Mouse (Mus musculus) monocyte, adult 2 months (primary cell): ENCODE data around the gene Rps27a.

Experiments used
- DNase-seq, 2 experiments: peaks; one replicate each; pipeline ENCODE4 v3.0.0; 2022; ENCODE audit warnings: low spot score in 2 of 2, low read depth in 1 of 2

Gene Rps27a

DNA sequence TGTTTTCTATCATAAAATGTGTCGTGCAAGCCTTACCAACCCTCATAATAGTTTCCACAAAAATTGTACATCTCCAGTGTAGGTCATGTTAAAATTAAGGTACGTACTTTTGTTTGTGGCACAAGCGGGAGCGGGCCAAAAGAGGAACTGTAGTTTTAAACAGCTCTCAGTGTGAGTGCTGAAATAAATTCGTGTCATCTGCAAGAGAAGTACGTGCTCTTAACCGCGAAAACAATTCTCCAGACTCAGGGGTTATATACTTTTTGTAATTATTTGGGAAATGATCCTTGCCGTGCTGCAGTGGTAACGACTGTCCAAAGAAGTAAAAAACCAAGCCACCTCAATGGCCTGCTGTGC lies 33.6 kb downstream of the Rps27a start:
- DNase-seq, result no peak

DNA sequence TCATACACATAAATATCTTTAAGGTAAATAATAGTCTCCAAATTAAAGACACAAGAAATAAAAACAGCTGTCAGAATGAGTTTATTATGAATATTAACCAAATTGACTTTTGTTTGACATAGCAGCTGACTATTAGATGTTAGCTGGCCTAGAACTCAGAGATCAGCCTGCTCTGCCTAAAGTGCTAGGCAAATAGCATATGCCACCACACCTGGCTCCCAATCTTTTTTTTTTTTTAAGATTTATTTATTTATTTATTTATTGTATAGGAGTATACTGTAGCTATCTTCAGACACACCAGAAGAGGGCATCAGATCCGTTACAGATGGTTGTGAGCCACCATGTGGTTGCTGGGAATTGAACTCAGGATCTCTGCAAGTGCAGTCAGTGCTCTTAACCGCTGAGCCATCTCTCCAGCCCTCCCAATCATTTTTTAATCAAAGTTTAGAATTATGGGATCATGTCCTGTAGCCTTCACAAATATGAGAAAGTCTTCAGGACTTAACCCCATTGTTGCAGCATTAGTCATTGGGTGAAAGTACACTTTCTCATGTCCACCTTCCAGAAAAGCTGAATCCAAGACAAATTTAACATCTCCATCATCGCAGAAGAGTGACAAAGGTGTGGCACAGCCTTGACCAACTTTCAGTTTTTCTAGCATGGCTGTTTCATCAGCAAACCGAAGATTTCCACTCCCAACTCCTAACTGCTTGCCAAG lies 34.9 kb downstream of the Rps27a start:
- DNase-seq, result no peak

DNA sequence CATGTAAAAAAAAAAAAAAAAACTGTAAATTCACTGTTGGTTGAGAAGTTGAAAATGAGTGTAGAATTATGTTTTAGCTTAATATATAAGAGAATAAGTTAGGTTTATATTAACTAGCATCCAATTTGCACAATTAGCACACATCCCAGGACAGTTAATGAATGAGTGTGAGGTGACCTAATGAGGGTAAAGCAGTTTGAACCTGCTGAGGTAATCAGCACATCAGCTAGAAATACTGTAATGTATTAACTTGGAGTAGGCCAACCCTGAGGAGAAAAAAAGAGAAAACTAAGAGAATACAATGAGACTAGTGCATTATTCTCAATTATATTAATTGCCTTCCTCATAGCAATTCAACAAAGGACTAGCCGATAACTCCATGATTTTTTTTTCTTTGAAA lies 38.5 kb downstream of the Rps27a start:
- DNase-seq, result no peak

DNA sequence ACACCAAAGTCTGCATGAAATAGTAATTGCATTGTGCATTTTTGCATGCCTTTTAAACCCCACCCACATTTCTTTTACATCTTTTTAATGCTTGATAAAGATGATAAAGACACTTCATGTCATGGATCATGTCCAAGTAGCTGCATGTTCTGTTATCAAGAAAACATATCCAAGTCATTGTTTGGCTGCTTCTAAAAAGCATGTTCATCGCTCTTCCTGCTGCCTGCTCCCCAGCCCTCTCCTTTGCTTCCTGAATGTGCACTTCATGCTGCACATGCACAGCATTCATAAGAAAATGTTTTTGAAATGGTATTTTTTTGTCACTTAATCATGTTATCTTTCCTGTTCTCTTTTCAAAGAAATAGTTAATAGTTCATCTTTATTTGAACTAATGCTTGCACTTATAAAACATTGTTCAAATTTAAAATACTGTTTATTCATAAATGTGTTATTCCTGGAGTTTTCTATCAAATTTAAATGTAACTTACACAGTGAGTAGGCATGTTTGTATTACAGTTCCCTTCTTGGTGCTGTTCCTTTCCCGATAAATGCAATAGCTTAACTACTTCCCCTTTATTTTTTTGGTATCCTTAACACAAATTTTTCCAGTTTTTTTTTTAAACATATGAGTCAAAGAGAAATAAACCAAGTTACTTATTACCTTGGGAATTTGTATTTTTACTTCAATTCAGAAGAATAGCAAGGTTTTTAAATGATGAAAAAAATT lies 42.8 kb downstream of the Rps27a start:
- DNase-seq, result no peak

DNA sequence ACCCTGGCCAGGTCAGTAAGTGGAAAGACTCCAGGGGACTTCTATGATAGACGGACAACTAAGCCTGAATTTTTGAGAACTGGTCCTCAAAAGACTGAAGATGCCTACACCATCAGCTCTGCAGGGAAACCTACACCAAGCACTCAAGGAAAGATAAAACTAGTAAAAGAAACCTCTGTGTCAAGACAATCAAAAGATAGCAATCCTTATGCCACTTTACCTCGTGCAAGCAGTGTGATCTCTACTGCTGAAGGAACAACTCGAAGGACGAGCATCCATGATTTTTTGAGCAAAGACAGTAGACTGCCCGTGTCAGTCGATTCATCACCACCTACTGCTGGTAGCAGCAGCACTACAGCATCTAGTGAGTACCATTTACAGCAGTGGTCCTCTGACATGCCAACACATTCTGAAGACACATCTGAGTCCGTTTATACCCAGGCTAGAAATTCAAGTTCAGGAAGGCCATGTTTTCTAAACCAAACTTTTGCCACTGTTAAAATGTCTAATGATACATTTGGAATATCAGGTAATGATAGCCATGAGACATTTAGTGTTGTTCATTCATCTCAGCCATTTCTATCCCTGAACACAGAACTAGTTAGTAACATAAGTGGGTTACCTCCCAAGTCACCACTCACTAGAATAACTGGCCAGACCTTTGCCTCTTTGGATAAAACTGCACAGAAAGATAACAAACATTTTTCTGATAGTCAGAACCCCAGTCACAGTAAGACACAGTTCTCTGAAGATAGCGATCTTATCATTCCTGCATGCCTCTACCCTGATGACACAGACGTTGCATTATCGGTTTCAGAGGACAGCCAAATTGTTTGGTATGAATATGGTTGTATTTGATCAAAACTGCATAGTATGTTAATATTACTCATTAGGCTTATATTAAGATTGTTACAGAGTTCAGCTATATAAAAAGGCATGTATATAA lies 43.7 kb downstream of the Rps27a start:
- DNase-seq, result no peak

DNA sequence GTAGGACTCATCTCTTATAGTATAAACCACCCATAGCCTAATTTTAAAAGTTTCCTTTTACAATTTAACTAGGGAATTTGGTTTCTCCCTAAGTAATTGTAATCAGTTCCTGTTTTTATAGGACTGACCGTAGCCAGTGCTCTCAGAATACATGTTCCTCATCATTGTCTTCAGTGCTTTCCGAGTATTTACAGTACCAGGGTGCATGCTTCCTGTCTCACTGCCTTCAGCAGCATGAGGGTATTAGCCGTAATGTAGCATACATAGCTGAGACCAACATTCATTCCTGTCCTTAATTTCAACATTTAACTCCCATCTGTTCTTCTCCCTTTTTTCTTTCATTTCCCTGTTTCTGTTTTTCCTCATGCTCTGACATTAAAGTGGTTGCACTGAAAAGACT lies 50.9 kb downstream of the Rps27a start:
- no peak for DNase-seq
